Mouse (Mus musculus) lung, postnatal 0 days (tissue): ENCODE results near the gene Aqr.

ENCODE experiments used
- CTCF ChIP-seq: IDR thresholded peaks from 2 replicates; pipeline ENCODE4 v1.5.1; 2016; ENCODE audit warnings: antibody characterized with exemption, mild to moderate bottlenecking
- EP300 ChIP-seq: IDR thresholded peaks from 2 replicates; pipeline ENCODE4 v1.6.1; 2016; ENCODE audit warnings: antibody characterized with exemption, mild to moderate bottlenecking, control low read depth

- TF ChIP-seq CTCF (no peak), EP300 (no peak)
These were observed 80.4 kb downstream of the Aqr start for GRCm38 (mm10) chr2:114106383-114106782.
